Mouse (Mus musculus) intestine, embryonic 14.5 days (tissue): ENCODE results near the gene Irx6. TPM values are rescaled to one million over a fixed set of nuclear protein-coding genes. Genes with fewer than 3 reads are reported as not detected.

ENCODE experiments used
- ATAC-seq: fragments of 200-750 bp; cut with Nextera tagmentation; replicated peaks from 2 replicates; pipeline ENCODE4 v1.8.0; 2017; ENCODE audit warnings: low read depth, moderate number of reproducible peaks, moderate TSS enrichment, moderate library complexity; ENCODE audit not compliant: low FRiP score, low TSS enrichment
- DNase-seq: peaks from one replicate; pipeline ENCODE4 v3.0.0-alpha.2; 2018; ENCODE audit warnings: low spot score
- H3K27ac ChIP-seq: fragments of 300-500 bp; sonication (generic); 2 replicates; pipeline ENCODE4 v1.5.1; 2014; ENCODE audit warnings: low read depth, mild to moderate bottlenecking, control low read depth
- H3K27me3 ChIP-seq: fragments of 300-500 bp; sonication (generic); replicated peaks from 2 replicates; pipeline ENCODE4 v1.6.1; 2014; ENCODE audit warnings: low read length, control low read depth; ENCODE audit not compliant: control insufficient read depth, insufficient read depth
- H3K36me3 ChIP-seq: fragments of 300-500 bp; sonication (generic); 2 replicates; pipeline ENCODE4 v1.6.1; 2014; ENCODE audit warnings: low read length, control low read depth; ENCODE audit not compliant: control insufficient read depth, insufficient read depth
- H3K4me1 ChIP-seq: fragments of 300-500 bp; sonication (generic); replicated peaks from 2 replicates; pipeline ENCODE4 v1.6.1; 2014; ENCODE audit warnings: low read length, control low read depth, mixed read lengths; ENCODE audit not compliant: control insufficient read depth, insufficient read depth
- H3K4me2 ChIP-seq: fragments of 300-500 bp; sonication (generic); 2 replicates; pipeline ENCODE4 v1.6.1; 2014; ENCODE audit warnings: low read length
- H3K4me3 ChIP-seq: fragments of 300-500 bp; sonication (generic); 2 replicates; pipeline ENCODE4 v1.5.1; 2014; ENCODE audit warnings: low read depth, low read length, control low read depth, mixed read lengths
- H3K9ac ChIP-seq: fragments of 300-500 bp; sonication (generic); 2 replicates; pipeline ENCODE4 v1.6.1; 2014; ENCODE audit warnings: mild to moderate bottlenecking, low read length
- H3K9me3 ChIP-seq: fragments of 300-500 bp; sonication (generic); 2 replicates; pipeline ENCODE4 v1.6.1; 2016; ENCODE audit warnings: low read length, control low read depth; ENCODE audit not compliant: control insufficient read depth
- WGBS: fragments of 180-500 bp; shearing (Covaris S2); extraction: QIAGEN DNeasy Blood & Tissue Kit; methylation state at CpG from one replicate; pipeline ENCODE4 v1.1.7; 2014; 5-methylcytosine and 5-hydroxymethylcytosine counted together
- polyA plus RNA-seq: library from polyadenylated mRNA; unstranded; fragments of >200 nt; fragmentation: Nextera tagmentation; extraction: Ambion mirVana; gene quantifications from 2 replicates; pipeline ENCODE4 v1.2.1, GENCODE M21; 2014

The Irx6 gene
- polyA plus RNA-seq, 1 experiment from 2014 or later, result not detected

DNA sequence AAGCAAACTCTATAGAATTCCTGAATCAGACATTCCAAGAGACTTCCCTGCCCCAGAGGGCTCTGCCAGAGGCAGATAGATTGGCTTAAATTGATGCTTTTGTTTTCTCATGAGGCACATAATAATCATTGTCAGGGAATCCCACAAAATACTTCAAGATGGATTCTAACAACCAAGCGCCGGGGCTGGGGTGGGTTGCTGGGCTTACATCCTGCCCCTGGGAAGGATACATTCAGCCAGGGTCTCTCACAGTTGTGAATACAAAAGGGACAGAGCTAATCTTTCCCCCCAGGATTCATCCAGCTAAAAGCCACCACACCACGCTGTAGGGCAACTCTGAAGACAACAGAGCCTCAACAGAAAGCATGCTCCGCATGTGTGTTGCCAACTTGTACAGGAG, 2.2 kb upstream of the Irx6 start:
- DNase-seq, result no peak
- Histone ChIP-seq H3K9me3 (no peaks in the 10 kb centered on the region), H3K36me3 (no peaks in the 10 kb centered on the region), H3K27me3 (peaks cover 78% of the 10 kb centered on the region), H3K4me1 (peaks cover 9% of the 10 kb centered on the region; the same call in 1 of the 2 replicates), H3K4me2 (no peak overlapping the region), H3K9ac (no peak overlapping the region), H3K4me3 (no peak overlapping the region), H3K27ac (no peak overlapping the region)
- whole genome bisulfite sequencing, result 86% methylated on average over 4 of the region's 4 CpGs
- ATAC-seq, result no peak

DNA sequence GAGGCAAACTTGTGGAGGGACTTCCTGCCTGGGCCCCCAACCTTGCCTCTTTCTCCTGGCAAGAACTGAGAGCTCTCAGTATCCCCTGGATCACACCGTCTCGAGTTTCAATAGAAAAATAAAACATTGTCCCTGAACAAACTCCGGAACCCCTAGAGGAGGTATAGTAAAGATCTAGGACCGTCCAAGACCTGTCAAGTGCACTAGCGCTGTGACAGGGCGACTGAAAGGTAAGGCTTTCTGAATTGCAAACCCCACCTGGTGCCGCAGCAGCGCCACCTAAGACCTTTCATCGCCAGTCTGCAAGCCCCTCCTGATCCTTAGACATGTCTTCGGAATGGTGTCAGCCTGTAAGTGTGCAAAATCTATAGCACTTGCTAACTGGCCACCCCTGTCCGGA, 987 bp upstream of the Irx6 start:
- Histone ChIP-seq H3K4me2 (peak overlapping the region; percentile 65), H3K4me1 (peaks cover 9% of the 10 kb centered on the region; the same call in 1 of the 2 replicates), H3K27ac (no peak overlapping the region), H3K9me3 (no peaks in the 10 kb centered on the region), H3K27me3 (peaks cover 88% of the 10 kb centered on the region), H3K4me3 (peak overlapping the region; percentile 36), H3K9ac (no peak overlapping the region), H3K36me3 (no peaks in the 10 kb centered on the region)
- WGBS, result 6% methylated on average over 11 of the region's 11 CpGs
- no peak for ATAC-seq
- no peak for DNase-seq

DNA sequence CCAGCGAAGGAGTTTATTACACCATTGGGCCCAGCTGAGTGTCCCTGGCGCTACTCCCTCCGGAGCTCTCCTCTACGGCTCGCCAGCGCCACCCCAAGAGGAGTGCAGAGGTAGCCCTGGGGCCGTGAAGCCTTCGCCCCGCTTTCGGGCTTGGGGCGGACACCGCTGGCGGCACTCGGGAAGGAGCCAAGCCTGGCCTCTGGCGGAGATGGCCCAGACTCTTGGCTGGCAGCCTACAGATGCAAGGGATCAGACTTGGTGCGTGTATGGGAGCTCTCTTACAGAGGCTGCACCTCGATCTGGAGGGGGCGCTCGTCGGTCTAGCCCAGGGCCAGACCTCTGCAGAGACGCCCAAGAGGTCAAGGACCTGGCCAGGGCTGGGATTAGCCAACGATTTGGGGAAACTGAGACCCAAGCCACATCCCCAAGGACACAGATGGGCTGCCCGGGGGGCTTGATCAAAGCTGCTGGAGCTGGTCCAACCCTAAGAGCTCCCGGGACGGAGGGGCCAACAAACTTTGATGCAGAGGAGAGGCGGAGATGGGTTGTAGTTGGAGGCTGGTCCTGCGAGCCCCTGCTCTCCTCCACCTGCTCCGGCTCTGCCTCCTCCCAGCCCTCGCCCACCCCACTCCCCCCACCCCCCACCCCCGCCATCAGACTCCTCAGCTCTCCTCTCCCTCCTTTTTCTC, 389 bp upstream of the Irx6 start:
- Histone ChIP-seq H3K36me3 (no peaks in the 10 kb centered on the region), H3K4me1 (peaks cover 9% of the 10 kb centered on the region; the same call in 1 of the 2 replicates), H3K4me2 (peak overlapping the region; percentile 65), H3K4me3 (peak overlapping the region; percentile 36), H3K9ac (no peak overlapping the region), H3K9me3 (no peaks in the 10 kb centered on the region), H3K27me3 (peaks cover 94% of the 10 kb centered on the region), H3K27ac (no peak overlapping the region)
- DNase-seq (peak; percentile 76), ATAC-seq (peak; percentile 50; the same call in 1 of the 2 replicates)
- WGBS, result 2% methylated on average over 28 of the region's 30 CpGs

DNA sequence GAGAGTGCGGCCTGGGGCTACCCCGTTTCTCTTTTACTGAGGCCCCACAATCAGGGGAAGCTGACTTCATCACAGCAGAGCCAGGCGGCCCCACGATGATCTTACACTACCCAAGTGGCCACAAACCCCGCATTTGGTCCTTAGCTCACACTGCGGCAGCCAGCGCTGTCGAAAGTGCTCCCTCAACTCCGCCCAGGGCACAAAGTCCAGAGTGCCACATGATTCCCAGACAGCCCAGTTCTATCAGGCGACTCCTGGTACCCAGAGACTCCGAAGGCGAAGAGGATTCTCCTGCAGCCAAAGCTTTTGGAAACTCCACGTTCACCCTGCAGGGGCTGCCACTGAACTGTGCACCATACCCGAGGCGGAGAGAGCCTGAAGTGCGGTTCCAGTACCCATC, 4.3 kb downstream of the Irx6 start:
- H3K4me3 ChIP-seq, result peak overlapping the region; percentile 10; the same call in 1 of the 2 replicates

DNA sequence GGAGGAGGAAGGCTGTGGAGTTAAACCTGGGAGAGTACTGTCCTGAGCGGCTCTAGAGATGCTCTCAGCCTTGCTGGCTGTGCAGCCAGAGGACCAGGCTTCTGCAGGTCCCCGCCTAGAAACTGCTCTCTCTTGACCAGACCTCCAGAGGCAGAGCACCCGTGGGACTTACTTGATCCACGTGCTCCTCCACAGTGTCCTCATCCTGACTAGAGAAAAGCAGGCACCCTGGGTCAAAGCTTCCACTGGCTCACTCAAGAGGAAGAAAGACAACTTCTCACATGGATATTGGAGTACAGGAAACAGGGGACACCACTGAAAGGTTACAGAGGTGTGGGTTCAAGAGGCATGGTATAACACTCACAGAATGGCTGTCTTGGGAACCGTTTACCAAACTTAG, 23.3 kb downstream of the Irx6 start:
- ATAC-seq (no peak), DNase-seq (no peak)
- Histone ChIP-seq H3K9ac (no peak overlapping the region), H3K4me2 (no peak overlapping the region), H3K27me3 (no peaks in the 10 kb centered on the region), H3K36me3 (no peaks in the 10 kb centered on the region), H3K4me3 (no peak overlapping the region), H3K9me3 (no peaks in the 10 kb centered on the region), H3K4me1 (no peaks in the 10 kb centered on the region; the same call in 1 of the 2 replicates), H3K27ac (no peak overlapping the region)
- WGBS, result 81% methylated on average over 5 of the region's 5 CpGs

More for the DNA sequence above, 4.3 kb downstream of the Irx6 start:
- no peak overlapping the region for H3K9ac ChIP-seq
- H3K9me3 ChIP-seq, result no peaks in the 10 kb centered on the region
- ATAC-seq, result peak; percentile 59; the same call in 1 of the 2 replicates
- peak overlapping the region; percentile 32 for H3K4me2 ChIP-seq
- WGBS, result 12% methylated on average over 16 of the region's 16 CpGs
- peaks cover 9% of the 10 kb centered on the region; the same call in 1 of the 2 replicates for H3K4me1 ChIP-seq
- peaks cover 79% of the 10 kb centered on the region for H3K27me3 ChIP-seq
- DNase-seq, result peak; percentile 57
- H3K27ac ChIP-seq, result no peak overlapping the region
- H3K36me3 ChIP-seq, result no peaks in the 10 kb centered on the region

DNA sequence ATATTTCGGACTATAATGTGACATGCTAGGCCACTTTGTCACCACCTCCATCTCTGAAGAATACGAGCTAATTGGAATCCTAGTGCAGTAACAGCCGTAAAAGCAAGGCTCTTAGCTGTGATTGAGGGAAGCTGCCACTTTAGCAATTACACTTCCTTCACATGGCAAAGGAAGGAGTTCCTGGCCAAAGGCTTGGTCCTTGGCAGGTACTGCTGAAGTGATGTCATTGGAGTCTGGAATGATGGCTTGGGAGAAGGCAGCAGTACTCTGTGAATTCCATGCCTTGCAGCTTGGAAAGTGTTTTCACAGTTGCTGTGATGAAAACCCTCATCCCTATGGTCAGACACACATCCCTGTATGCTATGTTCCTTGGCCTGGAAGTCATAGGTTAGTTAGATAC, 24.3 kb downstream of the Irx6 start:
- Histone ChIP-seq H3K9me3 (no peaks in the 10 kb centered on the region), H3K4me2 (no peak overlapping the region), H3K4me3 (no peak overlapping the region), H3K9ac (no peak overlapping the region), H3K4me1 (no peaks in the 10 kb centered on the region; the same call in 1 of the 2 replicates), H3K27ac (no peak overlapping the region), H3K27me3 (no peaks in the 10 kb centered on the region), H3K36me3 (no peaks in the 10 kb centered on the region)
- DNase-seq (no peak), ATAC-seq (no peak)
- 69% methylated on average over 3 of the region's 3 CpGs for WGBS

DNA sequence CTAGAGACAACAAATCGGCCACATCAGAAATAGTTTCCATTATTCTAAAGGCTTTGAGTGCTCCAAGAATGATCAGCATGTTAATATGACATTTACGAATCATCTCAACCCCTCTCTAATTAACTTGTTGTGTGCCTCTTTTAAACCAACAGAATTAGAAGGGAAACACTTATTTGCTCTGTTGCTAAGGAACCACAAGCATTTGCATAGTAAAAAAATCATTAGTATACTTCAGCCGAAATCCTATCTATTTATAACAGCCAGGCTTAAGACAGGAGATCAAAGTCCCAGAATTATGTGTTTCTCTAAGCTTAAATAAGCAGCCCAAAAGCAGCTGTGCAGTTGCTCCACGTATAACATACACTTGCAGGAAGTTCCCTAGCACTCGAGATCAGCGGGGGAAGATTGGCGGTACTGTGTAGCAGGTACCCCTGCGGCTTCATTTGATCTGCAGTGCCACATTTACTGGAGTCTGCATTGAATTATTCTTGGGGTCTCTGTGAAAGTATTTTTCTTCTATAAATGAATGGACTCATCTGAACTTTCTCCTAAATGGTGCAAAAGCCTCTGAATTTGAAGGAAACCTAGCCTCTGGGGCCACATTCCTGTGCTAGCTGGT, 25.9 kb downstream of the Irx6 start:
- Histone ChIP-seq H3K27me3 (no peaks in the 10 kb centered on the region), H3K4me3 (no peak overlapping the region), H3K4me2 (no peak overlapping the region), H3K4me1 (no peaks in the 10 kb centered on the region; the same call in 1 of the 2 replicates), H3K36me3 (no peaks in the 10 kb centered on the region), H3K27ac (no peak overlapping the region), H3K9ac (no peak overlapping the region), H3K9me3 (no peaks in the 10 kb centered on the region)
- ATAC-seq, result no peak
- 49% methylated on average over 8 of the region's 8 CpGs for WGBS
- no peak for DNase-seq

DNA sequence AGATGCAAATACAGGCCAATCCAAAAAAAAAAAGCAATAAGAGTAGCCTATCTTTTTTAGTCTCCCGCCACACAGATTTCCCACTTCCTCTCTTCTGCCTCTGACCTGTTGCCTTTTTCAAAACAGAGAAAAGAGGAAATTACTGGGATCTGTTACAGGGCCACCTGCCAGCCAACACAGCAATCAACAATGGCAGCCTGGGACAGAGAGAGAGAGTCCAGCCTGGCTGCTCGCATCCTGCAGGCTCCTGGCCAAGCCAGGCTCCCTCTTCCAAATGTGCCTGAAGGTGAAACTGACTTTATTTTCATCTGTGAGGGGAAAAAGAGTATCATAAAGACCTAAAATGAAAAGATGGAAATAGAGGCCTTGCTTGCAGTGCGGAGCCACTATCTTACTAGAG, 29.3 kb downstream of the Irx6 start:
- Histone ChIP-seq H3K9ac (no peak overlapping the region), H3K4me3 (no peak overlapping the region), H3K4me1 (no peaks in the 10 kb centered on the region; the same call in 1 of the 2 replicates), H3K36me3 (no peaks in the 10 kb centered on the region), H3K27me3 (no peaks in the 10 kb centered on the region), H3K9me3 (no peaks in the 10 kb centered on the region), H3K27ac (no peak overlapping the region), H3K4me2 (no peak overlapping the region)
- ATAC-seq (no peak), DNase-seq (no peak)
- 74% methylated on average over 3 of the region's 3 CpGs for WGBS
